Mouse (Mus musculus): Measurements from ENCODE around the gene Rhbdl3.
"Not testable (repeated sequence)": the region's sequence is repeated elsewhere in the genome, so short reads cannot be mapped to it uniquely, and the experiment has no call there.

DNA sequence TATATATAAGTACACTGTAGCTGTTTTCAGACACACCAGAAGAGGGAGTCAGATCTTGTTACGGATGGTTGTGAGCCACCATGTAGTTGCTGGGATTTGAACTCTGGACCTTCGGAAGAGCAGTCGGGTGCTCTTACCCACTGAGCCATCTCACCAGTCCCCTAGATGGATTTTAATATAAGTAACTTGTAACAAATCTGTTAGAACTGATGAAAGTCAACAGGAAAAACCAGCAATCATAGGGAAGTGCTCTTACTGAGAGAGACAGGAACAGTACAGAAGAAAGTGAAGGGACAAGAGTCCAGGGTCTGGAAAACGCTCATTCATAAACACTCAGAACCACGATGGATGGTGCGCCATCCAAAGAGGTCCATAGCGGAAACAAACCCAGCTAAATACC is 78.5 kb downstream of the Rhbdl3 start:
- not testable (repeated sequence) for TF ChIP-seq ZC3H11A (IDR thresholded peaks at IDR 0.05; ENCODE audit: borderline replicate concordance, low read depth, low read length); HCFC1 (IDR thresholded peaks at IDR 0.05; ENCODE audit: borderline replicate concordance, insufficient read depth, low read length); ZNF384 (IDR thresholded peaks at IDR 0.05; ENCODE audit: low read depth, low read length); MAFK (IDR thresholded peaks at IDR 0.05; ENCODE audit: insufficient read depth, low read depth, low read length); CHD2 (IDR thresholded peaks at IDR 0.05; ENCODE audit: low read depth, low read length)
